14 mouse cellular contexts compared by ENCODE assay signal in the genomic region with DNA sequence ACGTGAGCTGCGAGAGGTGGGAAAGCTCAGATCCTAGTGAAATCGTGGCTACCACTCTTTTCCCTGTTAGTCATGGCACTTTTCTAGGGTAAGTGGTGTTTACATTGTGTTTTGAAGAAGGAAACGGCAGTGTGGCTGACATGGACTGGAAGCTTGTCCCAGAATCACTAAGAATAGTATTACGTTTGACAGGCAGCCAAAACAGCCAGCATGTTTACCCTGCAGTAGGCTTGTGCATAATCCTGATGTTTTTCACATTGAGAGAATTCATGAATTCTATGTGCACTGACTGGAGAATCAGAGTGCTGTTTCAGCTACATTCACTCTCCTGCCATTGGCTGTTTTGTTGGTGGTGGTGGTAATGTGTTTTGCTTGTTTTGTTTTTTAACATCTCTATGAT.
DNase-seq lines count a peak whose midpoint lies in the region; ATAC-seq and TF ChIP-seq lines count a peak whose summit lies in the region.
"Had no signal": no experiment of that assay in that cellular context is flagged by ENCODE, and none has a peak within 500 bp of the region (broad histone marks: within the 10 kb centered on the region; RNA-seq: fewer than 3 reads in every experiment).

No protein-coding gene starts in this region.

- H3K27me3 ChIP-seq in forebrain, embryonic 13.5 days: no peaks in the 10 kb centered on the region
- no peaks in the 10 kb centered on the region for H3K27me3 ChIP-seq in forebrain, embryonic 12.5 days
- no peaks in the 10 kb centered on the region for H3K27me3 ChIP-seq in heart, postnatal 0 days (ENCODE audit: control insufficient read depth, insufficient read depth, low read length)
- H3K27me3 ChIP-seq in heart, embryonic 12.5 days (replicated peaks): no peaks in the 10 kb centered on the region
- H3K27me3 ChIP-seq in lung, embryonic 15.5 days: no peaks in the 10 kb centered on the region
- H3K27me3 ChIP-seq: liver, embryonic 15.5 days had no signal

- no peaks in the 10 kb centered on the region for H3K36me3 ChIP-seq in forebrain, embryonic 13.5 days (ENCODE audit: poor library complexity, severe bottlenecking)
- no peaks in the 10 kb centered on the region for H3K36me3 ChIP-seq in forebrain, embryonic 12.5 days (replicated peaks)
- no peaks in the 10 kb centered on the region for H3K36me3 ChIP-seq in heart, postnatal 0 days (replicated peaks; ENCODE audit: control insufficient read depth, insufficient read depth, low read length)
- no peaks in the 10 kb centered on the region for H3K36me3 ChIP-seq in heart, embryonic 12.5 days
- H3K36me3 ChIP-seq in lung, embryonic 15.5 days: no peaks in the 10 kb centered on the region
- H3K36me3 ChIP-seq: liver, embryonic 15.5 days had no signal

- no peak for TF ChIP-seq CTCF in heart, postnatal 0 days (IDR thresholded peaks at IDR 0.05; ENCODE audit: low read depth)

- peak; percentile 80 for DNase-seq in heart, postnatal 0 days (ENCODE audit: low spot score)
- DNase-seq in lung, postnatal 25 days (ENCODE audit: low spot score): no peak
- no peak for DNase-seq in adrenal gland, adult (ENCODE audit: inconsistent age in 2 of 2, low spot score in 1 of 2)
- no peak for DNase-seq in thymus, postnatal 25 days
- DNase-seq: adrenal gland, adult 8-10 months; cerebellum, postnatal 14 days; right cerebral cortex, postnatal 4 days had no signal

- no peak overlapping the region for H3K27ac ChIP-seq in forebrain, embryonic 13.5 days
- no peak overlapping the region for H3K27ac ChIP-seq in forebrain, embryonic 12.5 days
- peak overlapping the region; percentile 74 for H3K27ac ChIP-seq in heart, postnatal 0 days (ENCODE audit: low read depth)
- no peak overlapping the region for H3K27ac ChIP-seq in heart, embryonic 12.5 days (ENCODE audit: poor library complexity, severe bottlenecking)
- 0 out of 2 replicates have a peak overlapping the region, but pooled peaks have one; percentile 34 for H3K27ac ChIP-seq in lung, embryonic 15.5 days
- H3K27ac ChIP-seq: liver, embryonic 15.5 days had no signal

- H3K9me3 ChIP-seq in forebrain, embryonic 13.5 days (replicated peaks): no peaks in the 10 kb centered on the region
- H3K9me3 ChIP-seq in forebrain, embryonic 12.5 days: no peaks in the 10 kb centered on the region
- H3K9me3 ChIP-seq in heart, postnatal 0 days (replicated peaks; ENCODE audit: control insufficient read depth, low read length): no peaks in the 10 kb centered on the region
- no peaks in the 10 kb centered on the region for H3K9me3 ChIP-seq in heart, embryonic 12.5 days (replicated peaks)
- no peaks in the 10 kb centered on the region for H3K9me3 ChIP-seq in lung, embryonic 15.5 days
- H3K9me3 ChIP-seq: liver, embryonic 15.5 days had no signal

- H3K4me1 ChIP-seq in forebrain, embryonic 13.5 days: peaks cover 8% of the 10 kb centered on the region
- H3K4me1 ChIP-seq in forebrain, embryonic 12.5 days: no peaks in the 10 kb centered on the region
- H3K4me1 ChIP-seq in heart, postnatal 0 days (ENCODE audit: control insufficient read depth, insufficient read depth): peaks cover 27% of the 10 kb centered on the region
- peaks cover 21% of the 10 kb centered on the region for H3K4me1 ChIP-seq in heart, embryonic 12.5 days (replicated peaks)
- H3K4me1 ChIP-seq in lung, embryonic 15.5 days: no peaks in the 10 kb centered on the region
- H3K4me1 ChIP-seq: liver, embryonic 15.5 days had no signal

- no peak overlapping the region for H3K4me2 ChIP-seq in forebrain, embryonic 13.5 days
- no peak overlapping the region for H3K4me2 ChIP-seq in forebrain, embryonic 12.5 days
- H3K4me2 ChIP-seq in heart, postnatal 0 days (ENCODE audit: low read depth, low read length): no peak overlapping the region
- no peak overlapping the region for H3K4me2 ChIP-seq in heart, embryonic 12.5 days
- H3K4me2 ChIP-seq in lung, embryonic 15.5 days: peak overlapping the region; percentile 28
- H3K4me2 ChIP-seq: liver, embryonic 15.5 days had no signal

- peak; percentile 67; the same call in 1 of the 2 replicates for ATAC-seq in forebrain, embryonic 13.5 days
- no peak for ATAC-seq in forebrain, embryonic 12.5 days (ENCODE audit: low FRiP score)
- ATAC-seq in heart, postnatal 0 days (ENCODE audit: insufficient read depth, low read depth): peak; percentile 20; the same call in 1 of the 2 replicates
- no peak for ATAC-seq in heart, embryonic 12.5 days (ENCODE audit: insufficient number of reproducible peaks, low FRiP score)
- ATAC-seq in lung, embryonic 15.5 days (ENCODE audit: borderline replicate concordance, extremely low read depth, low FRiP score, low TSS enrichment): peak; percentile 62; the same call in 1 of the 2 replicates
- ATAC-seq: inflammation-experienced regulatory T-cells, adult 6 months had no signal

- 57% methylated on average over 5 of the region's 5 CpGs for WGBS in forebrain, embryonic 13.5 days
- 66% methylated on average over 5 of the region's 5 CpGs for WGBS in forebrain, embryonic 12.5 days
- WGBS in heart, postnatal 0 days: 19% methylated on average over 5 of the region's 5 CpGs
- WGBS in heart, embryonic 12.5 days: 50% methylated on average over 5 of the region's 5 CpGs
- 13% methylated on average over 5 of the region's 5 CpGs for WGBS in lung, embryonic 15.5 days

- no peak overlapping the region for H3K4me3 ChIP-seq in forebrain, embryonic 13.5 days
- H3K4me3 ChIP-seq in forebrain, embryonic 12.5 days (replicated peaks): no peak overlapping the region
- no peak overlapping the region for H3K4me3 ChIP-seq in heart, postnatal 0 days (ENCODE audit: low read depth, low read length)
- no peak overlapping the region for H3K4me3 ChIP-seq in heart, embryonic 12.5 days
- no peak overlapping the region for H3K4me3 ChIP-seq in lung, embryonic 15.5 days
- H3K4me3 ChIP-seq: liver, embryonic 15.5 days; myocyte had no signal

- TF ChIP-seq EP300 in heart, postnatal 0 days (IDR thresholded peaks at IDR 0.05; ENCODE audit: low read depth): no peak

- no peak overlapping the region for H3K9ac ChIP-seq in forebrain, embryonic 13.5 days
- no peak overlapping the region for H3K9ac ChIP-seq in forebrain, embryonic 12.5 days
- H3K9ac ChIP-seq in heart, postnatal 0 days (replicated peaks; ENCODE audit: low read depth, low read length): no peak overlapping the region
- H3K9ac ChIP-seq in heart, embryonic 12.5 days: no peak overlapping the region
- H3K9ac ChIP-seq in lung, embryonic 15.5 days: no peak overlapping the region
- H3K9ac ChIP-seq: liver, embryonic 15.5 days had no signal

Comparison
In these comparisons a context has a peak if more than half of its experiments do, and no peak if none do; other contexts are left out.
1. ATAC-seq: peak in forebrain, embryonic 13.5 days (single experiment), heart, postnatal 0 days (single experiment) and lung, embryonic 15.5 days (single experiment); none in forebrain, embryonic 12.5 days (single experiment) and heart, embryonic 12.5 days (single experiment).
2. H3K27ac ChIP-seq: peak in heart, postnatal 0 days (single experiment) and lung, embryonic 15.5 days (single experiment); none in forebrain, embryonic 13.5 days (single experiment), forebrain, embryonic 12.5 days (single experiment) and heart, embryonic 12.5 days (single experiment).